In genomic region chr2:158584621-158585358, GRCm38 (mm10) we compare ENCODE assay signal across 8 mouse cellular contexts. TPM values are rescaled to one million over a fixed set of nuclear protein-coding genes. Genes with fewer than 3 reads are reported as not detected.
DNase-seq lines count a peak whose midpoint lies in the region; ATAC-seq and TF ChIP-seq lines count a peak whose summit lies in the region.

No protein-coding gene starts in this region.

- no peak overlapping the region for H3K4me3 ChIP-seq in forebrain, embryonic 11.5 days (ENCODE audit: low read depth, low read length)
- H3K4me3 ChIP-seq in forebrain, embryonic 15.5 days = no peak overlapping the region
- H3K4me3 ChIP-seq in hindbrain, postnatal 0 days (ENCODE audit: low read length) = no peak overlapping the region
- no peak overlapping the region for H3K4me3 ChIP-seq in midbrain, embryonic 13.5 days (replicated peaks)
- H3K4me3 ChIP-seq in left cerebral cortex, adult 2 months = no peak overlapping the region

- no peak overlapping the region for H3K9ac ChIP-seq in forebrain, embryonic 11.5 days (ENCODE audit: low read length)
- H3K9ac ChIP-seq in forebrain, embryonic 15.5 days (replicated peaks) = no peak overlapping the region
- no peak overlapping the region for H3K9ac ChIP-seq in hindbrain, postnatal 0 days (replicated peaks; ENCODE audit: low read length)
- H3K9ac ChIP-seq in midbrain, embryonic 13.5 days (replicated peaks) = no peak overlapping the region

- no peak overlapping the region for H3K27ac ChIP-seq in forebrain, embryonic 11.5 days (ENCODE audit: low read depth, low read length)
- no peak overlapping the region for H3K27ac ChIP-seq in forebrain, embryonic 15.5 days (replicated peaks)
- H3K27ac ChIP-seq in hindbrain, postnatal 0 days = no peak overlapping the region
- H3K27ac ChIP-seq in midbrain, embryonic 13.5 days = 0 out of 2 replicates have a peak overlapping the region, but pooled peaks have one; percentile 35
- H3K27ac ChIP-seq in left cerebral cortex, adult 2 months = no peak overlapping the region

- no peak for TF ChIP-seq CTCF in hindbrain, postnatal 0 days (IDR thresholded peaks at IDR 0.05; ENCODE audit: low read depth)
- TF ChIP-seq CTCF in left cerebral cortex, adult 2 months (IDR thresholded peaks at IDR 0.05) = no peak

- WGBS in forebrain, embryonic 11.5 days = 13% methylated on average over 12 of the region's 12 CpGs
- WGBS in forebrain, embryonic 15.5 days = 15% methylated on average over 12 of the region's 12 CpGs
- 16% methylated on average over 12 of the region's 12 CpGs for WGBS in hindbrain, postnatal 0 days
- WGBS in midbrain, embryonic 13.5 days = 10% methylated on average over 12 of the region's 12 CpGs

- ATAC-seq in forebrain, embryonic 11.5 days (replicated peaks; ENCODE audit: low FRiP score) = no peak
- no peak for ATAC-seq in forebrain, embryonic 15.5 days (replicated peaks)
- no peak for ATAC-seq in hindbrain, postnatal 0 days
- peak; percentile 59 for ATAC-seq in midbrain, embryonic 13.5 days
- ATAC-seq in erythroid progenitor cell, adult 5-6 weeks (replicated peaks; ENCODE audit: low FRiP score, poor library complexity, severe bottlenecking) = no peak

- H3K4me2 ChIP-seq in forebrain, embryonic 11.5 days (ENCODE audit: low read depth, low read length, severe bottlenecking) = no peak overlapping the region
- H3K4me2 ChIP-seq in forebrain, embryonic 15.5 days (replicated peaks) = no peak overlapping the region
- H3K4me2 ChIP-seq in hindbrain, postnatal 0 days (ENCODE audit: low read depth, low read length) = no peak overlapping the region
- no peak overlapping the region for H3K4me2 ChIP-seq in midbrain, embryonic 13.5 days (replicated peaks)

- no peaks in the 10 kb centered on the region for H3K36me3 ChIP-seq in forebrain, embryonic 11.5 days (ENCODE audit: control insufficient read depth, insufficient read depth, low read length)
- no peaks in the 10 kb centered on the region for H3K36me3 ChIP-seq in forebrain, embryonic 15.5 days
- no peaks in the 10 kb centered on the region for H3K36me3 ChIP-seq in hindbrain, postnatal 0 days (ENCODE audit: insufficient read depth, low read length)
- no peaks in the 10 kb centered on the region for H3K36me3 ChIP-seq in midbrain, embryonic 13.5 days

- H3K27me3 ChIP-seq in forebrain, embryonic 11.5 days (ENCODE audit: control insufficient read depth, insufficient read depth, low read length) = no peaks in the 10 kb centered on the region
- no peaks in the 10 kb centered on the region for H3K27me3 ChIP-seq in forebrain, embryonic 15.5 days
- no peaks in the 10 kb centered on the region for H3K27me3 ChIP-seq in hindbrain, postnatal 0 days (ENCODE audit: insufficient read depth, low read length)
- peaks cover 7% of the 10 kb centered on the region; the same call in 1 of the 2 replicates for H3K27me3 ChIP-seq in midbrain, embryonic 13.5 days

- H3K9me3 ChIP-seq in forebrain, embryonic 11.5 days (ENCODE audit: control insufficient read depth, low read length) = no peaks in the 10 kb centered on the region
- H3K9me3 ChIP-seq in forebrain, embryonic 15.5 days = no peaks in the 10 kb centered on the region
- H3K9me3 ChIP-seq in hindbrain, postnatal 0 days (ENCODE audit: low read length) = no peaks in the 10 kb centered on the region
- H3K9me3 ChIP-seq in midbrain, embryonic 13.5 days = no peaks in the 10 kb centered on the region

- peak; percentile 66 for DNase-seq in forebrain, embryonic 11.5 days (ENCODE audit: low spot score)
- DNase-seq in adrenal gland, postnatal 10 days = peak; percentile 76
- DNase-seq in hindbrain, postnatal 0 days (ENCODE audit: low spot score) = peak; percentile 25
- DNase-seq in spleen, adult 18-20 months = no peak
- DNase-seq in left cerebral cortex, adult 2 months (ENCODE audit: extremely low spot score in 1 of 2, low spot score in 2 of 2) = no peak

- peaks cover 3% of the 10 kb centered on the region for H3K4me1 ChIP-seq in forebrain, embryonic 11.5 days (replicated peaks; ENCODE audit: control insufficient read depth, insufficient read depth, low read length)
- H3K4me1 ChIP-seq in forebrain, embryonic 15.5 days = peaks cover 26% of the 10 kb centered on the region
- 0 out of 2 replicates have a peak, but pooled peaks cover 7% of the 10 kb centered on the region for H3K4me1 ChIP-seq in hindbrain, postnatal 0 days (ENCODE audit: insufficient read depth, low read length)
- H3K4me1 ChIP-seq in midbrain, embryonic 13.5 days (replicated peaks) = peaks cover 30% of the 10 kb centered on the region

- intact Hi-C loops in left cerebral cortex, adult 2 months (cut with DNase I) = no loop called here

RNA-seq across cellular contexts. Expression of gene Slc32a1, which starts 25.8 kb away (rescaled TPM):
- polyA plus RNA-seq in forebrain, embryonic 11.5 days (2014; fragmentation: Nextera tagmentation; extraction: Ambion mirVana) = 1.9 and 2.5 TPM in 2 replicates
- 7.1 and 7.4 TPM in 2 replicates for polyA plus RNA-seq in forebrain, embryonic 15.5 days (2015; fragmentation: Nextera tagmentation; extraction: Ambion mirVana)
- not detected for total RNA-seq in adrenal gland, postnatal 10 days (2021)
- 70.4 and 79.8 TPM in 2 replicates for total RNA-seq in hindbrain, postnatal 0 days (2014; rRNA removed)
- 16.5 and 16.7 TPM in 2 replicates for polyA plus RNA-seq in hindbrain, postnatal 0 days (2015; fragmentation: Nextera tagmentation; extraction: Ambion mirVana)
- 6.5 and 8.3 TPM in 2 replicates for polyA plus RNA-seq in midbrain, embryonic 13.5 days (2015; fragmentation: Nextera tagmentation; extraction: Ambion mirVana)
- total RNA-seq in erythroid progenitor cell, adult 5-6 weeks (2015; ENCODE audit: low replicate concordance) = not detected in 2 replicates
- total RNA-seq in erythroid progenitor cell, adult 5-6 weeks (2017; ENCODE audit: low replicate concordance) = not detected in 2 replicates
- total RNA-seq in left cerebral cortex, adult 2 months (2021) = 10 to 100 TPM; 83.5 to 97.2 TPM

RNA-seq across cellular contexts. Expression of gene Actr5, which starts 39.9 kb away (rescaled TPM):
- polyA plus RNA-seq in forebrain, embryonic 11.5 days (2014; fragmentation: Nextera tagmentation; extraction: Ambion mirVana) = 20.6 and 20.7 TPM in 2 replicates
- polyA plus RNA-seq in forebrain, embryonic 15.5 days (2015; fragmentation: Nextera tagmentation; extraction: Ambion mirVana) = 13.4 and 14.7 TPM in 2 replicates
- 10 to 100 TPM; 10.7 to 12.7 TPM for total RNA-seq in adrenal gland, postnatal 10 days (2021)
- total RNA-seq in hindbrain, postnatal 0 days (2014; rRNA removed) = 18.0 and 25.4 TPM in 2 replicates
- 8.0 and 8.6 TPM in 2 replicates for polyA plus RNA-seq in hindbrain, postnatal 0 days (2015; fragmentation: Nextera tagmentation; extraction: Ambion mirVana)
- polyA plus RNA-seq in midbrain, embryonic 13.5 days (2015; fragmentation: Nextera tagmentation; extraction: Ambion mirVana) = 10.9 and 14.6 TPM in 2 replicates
- 0.84 and 7.2 TPM in 2 replicates for total RNA-seq in erythroid progenitor cell, adult 5-6 weeks (2015; ENCODE audit: low replicate concordance)
- 4.2 and 6.2 TPM in 2 replicates for total RNA-seq in erythroid progenitor cell, adult 5-6 weeks (2017; ENCODE audit: low replicate concordance)
- 10 to 100 TPM; 11.0 to 12.4 TPM for total RNA-seq in left cerebral cortex, adult 2 months (2021)

Comparison
In these comparisons a context has a peak if more than half of its experiments do, and no peak if none do; other contexts are left out.
1. DNase-seq: peak in forebrain, embryonic 11.5 days (single experiment), adrenal gland, postnatal 10 days (single experiment) and hindbrain, postnatal 0 days (single experiment); none in spleen, adult 18-20 months (0 of 2) and left cerebral cortex, adult 2 months (0 of 2).
2. RNA of gene Slc32a1, which starts 25.8 kb away (total RNA-seq): 83.5 to 97.2 TPM in left cerebral cortex, adult 2 months and 70.4 to 79.8 TPM in hindbrain, postnatal 0 days; not detected in adrenal gland, postnatal 10 days and not detected in erythroid progenitor cell, adult 5-6 weeks; every median in the first group is over 10 times any median in the second.